Mouse (Mus musculus) effector memory CD4-positive, alpha-beta T cell, adult 7 months (primary cell): Measurements from ENCODE around the gene Lag3. TPM values are rescaled to one million over a fixed set of nuclear protein-coding genes. Genes with fewer than 3 reads are reported as not detected.

ENCODE experiments used
- polyA plus RNA-seq: library from polyadenylated mRNA; unstranded; fragments of 100-300 nt; shearing (Covaris generic); gene quantifications from one replicate; pipeline ENCODE4 v1.2.1, GENCODE M21; 2017

Gene Lag3
- not detected for polyA plus RNA-seq

GRCm38 (mm10) chr6:124911533-124912218 is at the start of gene Lag3:
Gene Lag3 (minus strand): TSS chr6:124911705.

GRCm38 (mm10) chr6:124930754-124931524 is 19.4 kb upstream of the Lag3 start, which contains the start of gene Mlf2:
Gene Mlf2 (plus strand): TSS chr6:124931386.

GRCm38 (mm10) chr6:124919695-124920317 is 8.3 kb upstream of the Lag3 start, which contains the start of gene Ptms:
Gene Ptms (minus strand): TSS chr6:124920103.

GRCm38 (mm10) chr6:124887986-124888385 is 23.5 kb downstream of the Lag3 start, which contains the start of gene Cd4:
Gene Cd4 (minus strand): TSS chr6:124888221.

GRCm38 (mm10) chr6:124863658-124864298 is 47.7 kb downstream of the Lag3 start, which contains the start of gene Gpr162:
Gene Gpr162 (minus strand): TSS chr6:124863983.

GRCm38 (mm10) chr6:124856916-124857839 is 54.3 kb downstream of the Lag3 start, which contains the start of gene P3h3:
Gene P3h3 (minus strand): TSS chr6:124857752.

Other genes with a start within 250 kb of the Lag3 start
- gene Lpcat3, start 248.7 kb downstream of the Lag3 start, polyA plus RNA-seq = 24.7 TPM
- gene Emg1, start 199.5 kb downstream of the Lag3 start, polyA plus RNA-seq = 304 TPM
- 134 TPM for gene Phb2, start 199.4 kb downstream of the Lag3 start, polyA plus RNA-seq
- gene Ptpn6, start 173.0 kb downstream of the Lag3 start, polyA plus RNA-seq = 292 TPM
- 328 TPM for gene Grcc10, start 170.3 kb downstream of the Lag3 start, polyA plus RNA-seq
- gene Gm45234, start 155.7 kb downstream of the Lag3 start, polyA plus RNA-seq = not detected
- 15.0 TPM for gene Atn1, start 155.2 kb downstream of the Lag3 start, polyA plus RNA-seq
- 2.6 TPM for gene Eno2, start 142.0 kb downstream of the Lag3 start, polyA plus RNA-seq
- 6.4 TPM for gene Lrrc23, start 132.0 kb downstream of the Lag3 start, polyA plus RNA-seq
- gene Spsb2, start 103.0 kb downstream of the Lag3 start, polyA plus RNA-seq = 1.8 TPM
- 98.4 TPM for gene Tpi1, start 97.4 kb downstream of the Lag3 start, polyA plus RNA-seq
- gene Usp5, start 82.2 kb downstream of the Lag3 start, polyA plus RNA-seq = 69.2 TPM
- 3.2 TPM for gene Cdca3, start 82.2 kb downstream of the Lag3 start, polyA plus RNA-seq
- not detected for gene Gnb3, start 71.4 kb downstream of the Lag3 start, polyA plus RNA-seq
- gene P3h3, start 54.0 kb downstream of the Lag3 start, polyA plus RNA-seq = not detected
- not detected for gene Gpr162, start 47.7 kb downstream of the Lag3 start, polyA plus RNA-seq
- gene Cd4, start 23.5 kb downstream of the Lag3 start, polyA plus RNA-seq = 584 TPM
- 4.5 TPM for gene Ptms, start 8.4 kb upstream of the Lag3 start, polyA plus RNA-seq
- 126 TPM for gene Mlf2, start 19.7 kb upstream of the Lag3 start, polyA plus RNA-seq
- gene Cops7a, start 53.8 kb upstream of the Lag3 start, polyA plus RNA-seq = 38.9 TPM
- gene Pianp, start 85.0 kb upstream of the Lag3 start, polyA plus RNA-seq = not detected
- gene Zfp384, start 97.4 kb upstream of the Lag3 start, polyA plus RNA-seq = 55.9 TPM
- 49.3 TPM for gene Ing4, start 128.1 kb upstream of the Lag3 start, polyA plus RNA-seq
- gene Acrbp, start 138.0 kb upstream of the Lag3 start, polyA plus RNA-seq = 7.8 TPM
- gene Lpar5, start 156.2 kb upstream of the Lag3 start, polyA plus RNA-seq = 7.1 TPM
- 37.9 TPM for gene Chd4, start 184.3 kb upstream of the Lag3 start, polyA plus RNA-seq
- 36.2 TPM for gene Nop2, start 220.2 kb upstream of the Lag3 start, polyA plus RNA-seq
- gene Iffo1, start 233.5 kb upstream of the Lag3 start, polyA plus RNA-seq = 16.8 TPM